7 mouse cellular contexts compared by ENCODE assay signal in the genomic region with DNA sequence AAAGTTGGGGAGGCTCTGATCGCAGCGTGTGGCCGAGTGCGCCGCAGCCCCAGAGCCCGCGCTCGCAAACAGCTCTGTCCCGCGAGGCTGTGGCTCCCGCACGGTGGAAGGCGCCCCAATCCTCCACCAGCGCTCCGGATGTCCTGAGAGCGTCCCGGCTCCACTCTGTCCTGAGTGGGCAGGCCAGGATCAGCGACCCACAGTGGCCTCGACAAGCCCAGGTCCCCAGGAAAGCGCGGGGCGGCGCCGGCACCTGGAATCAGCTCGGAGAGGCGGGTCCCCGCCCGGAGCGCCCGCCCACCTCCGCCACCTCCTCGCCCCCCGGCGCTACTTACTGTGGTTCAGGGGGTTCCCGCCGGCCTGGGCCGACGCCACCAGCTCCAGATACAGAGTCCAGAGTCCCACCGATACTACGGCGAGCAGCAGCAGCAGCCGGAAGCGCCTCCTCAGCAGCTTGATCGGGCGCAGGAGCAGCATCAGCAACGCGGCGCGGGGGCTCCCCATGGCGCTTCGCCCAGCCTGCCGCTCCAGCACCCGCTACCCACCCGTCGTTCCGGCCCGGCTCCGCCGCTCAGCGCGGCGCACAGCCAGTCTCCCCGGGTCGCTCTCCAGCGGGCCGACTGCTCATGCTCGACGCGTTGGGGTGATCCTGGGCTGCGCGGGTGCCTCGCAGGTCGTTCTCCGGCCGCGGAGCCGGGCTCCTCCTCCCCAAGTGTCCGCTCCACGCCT. TPM values are rescaled to one million over a fixed set of nuclear protein-coding genes. Genes with fewer than 3 reads are reported as not detected.
DNase-seq lines count a peak whose midpoint lies in the region; ATAC-seq and TF ChIP-seq lines count a peak whose summit lies in the region.

A gene (plus strand): TSS at position 309 of the 729 bp plus-strand sequence.
A gene (minus strand): TSS at position 504 of the 729 bp plus-strand sequence.

- peaks cover 67% of the 10 kb centered on the region for H3K4me1 ChIP-seq in E14TG2a.4 (replicated peaks; ENCODE audit: low read depth, low read length)
- H3K4me1 ChIP-seq in embryonic fibroblast, embryonic 13.5 days (ENCODE audit: control insufficient read depth, insufficient read depth, low read length), result no peaks in the 10 kb centered on the region
- H3K4me1 ChIP-seq in hindbrain, postnatal 0 days (ENCODE audit: insufficient read depth, low read length), result peaks cover 6% of the 10 kb centered on the region; the same call in 1 of the 2 replicates

- no peak for TF ChIP-seq POLR2A in embryonic fibroblast, embryonic 13.5 days (IDR thresholded peaks at IDR 0.05; ENCODE audit: low read depth, low read length)

- H3K27me3 ChIP-seq in E14TG2a.4 (ENCODE audit: insufficient read depth, low read length), result no peaks in the 10 kb centered on the region
- H3K27me3 ChIP-seq in hindbrain, postnatal 0 days (ENCODE audit: insufficient read depth, low read length), result 0 out of 2 replicates have a peak, but pooled peaks cover 8% of the 10 kb centered on the region

- intact Hi-C loops in left cerebral cortex, adult 2 months (cut with DNase I), result no loop called here

- peak within 1 kb of the TSS; percentile 93 for H3K4me3 ChIP-seq in E14TG2a.4 (replicated peaks; ENCODE audit: low read length)
- peak within 1 kb of the TSS; percentile 42 for H3K4me3 ChIP-seq in embryonic fibroblast, embryonic 13.5 days (ENCODE audit: insufficient read depth, low read length)
- H3K4me3 ChIP-seq in hindbrain, postnatal 0 days (ENCODE audit: low read length), result peak within 1 kb of the TSS; percentile 69
- peak within 1 kb of the TSS; percentile 68 for H3K4me3 ChIP-seq in left cerebral cortex, adult 2 months

- no peaks in the 10 kb centered on the region for H3K9me3 ChIP-seq in E14TG2a.4 (ENCODE audit: low read length)
- H3K9me3 ChIP-seq in hindbrain, postnatal 0 days (ENCODE audit: low read length), result no peaks in the 10 kb centered on the region

- no peak for TF ChIP-seq CTCF in E14TG2a.4 (conservative IDR thresholded peaks at IDR 0.05; ENCODE audit: low read length)
- no peak for TF ChIP-seq CTCF in embryonic fibroblast, embryonic 13.5 days (IDR thresholded peaks at IDR 0.05; ENCODE audit: borderline replicate concordance, insufficient read depth, low read length)
- TF ChIP-seq CTCF in hindbrain, postnatal 0 days (IDR thresholded peaks at IDR 0.05; ENCODE audit: low read depth), result no peak
- no peak for TF ChIP-seq CTCF in left cerebral cortex, adult 2 months (IDR thresholded peaks at IDR 0.05)

- ATAC-seq in hindbrain, postnatal 0 days, result peak; percentile 70

- no peaks in the 10 kb centered on the region for H3K36me3 ChIP-seq in E14TG2a.4 (ENCODE audit: insufficient read depth, low read length)
- H3K36me3 ChIP-seq in hindbrain, postnatal 0 days (ENCODE audit: insufficient read depth, low read length), result no peaks in the 10 kb centered on the region

- under 1% methylated on average over 62 of the region's 79 CpGs for WGBS in hindbrain, postnatal 0 days

- H3K4me2 ChIP-seq in hindbrain, postnatal 0 days (ENCODE audit: low read depth, low read length), result peak within 1 kb of the TSS; percentile 99

- H3K27ac ChIP-seq in embryonic fibroblast, embryonic 13.5 days (ENCODE audit: insufficient read depth, low read length), result no peak within 1 kb of the TSS
- H3K27ac ChIP-seq in hindbrain, postnatal 0 days, result no peak within 1 kb of the TSS
- 0 out of 2 replicates have a peak within 1 kb of the TSS, but pooled peaks have one; percentile 24 for H3K27ac ChIP-seq in left cerebral cortex, adult 2 months

- peak; percentile 57 to 84 for DNase-seq in adrenal gland, adult (ENCODE audit: inconsistent age in 2 of 2, low spot score in 1 of 2)
- DNase-seq in hindbrain, postnatal 0 days (ENCODE audit: low spot score), result peak; percentile 38
- peak; percentile 52 to 63 for DNase-seq in left cerebral cortex, adult 2 months (ENCODE audit: extremely low spot score in 1 of 2, low spot score in 2 of 2)
- peak; percentile 44 to 49 for DNase-seq in lung, postnatal 4 days
- DNase-seq in right cerebral cortex, postnatal 4 days, result peak; percentile 64

- peak within 1 kb of the TSS; percentile 49 for H3K9ac ChIP-seq in hindbrain, postnatal 0 days (replicated peaks; ENCODE audit: low read length)

RNA-seq across cellular contexts. Expression of the first gene that starts in this region (rescaled TPM):
- not detected in 2 replicates for polyA plus RNA-seq in embryonic fibroblast, embryonic 13.5 days (2011; ENCODE audit: insufficient read length, low read depth, missing spikeins)
- total RNA-seq in hindbrain, postnatal 0 days (2014; rRNA removed), result 0.52 TPM in 1 of 2 replicates, not detected in the other
- polyA plus RNA-seq in hindbrain, postnatal 0 days (2015; fragmentation: Nextera tagmentation; extraction: Ambion mirVana), result not detected in 2 replicates
- not detected for total RNA-seq in left cerebral cortex, adult 2 months (2021)

RNA-seq across cellular contexts. Expression of the second gene that starts in this region (rescaled TPM):
- not detected in 2 replicates for polyA plus RNA-seq in embryonic fibroblast, embryonic 13.5 days (2011; ENCODE audit: insufficient read length, low read depth, missing spikeins)
- total RNA-seq in hindbrain, postnatal 0 days (2014; rRNA removed), result 1.5 and 2.1 TPM in 2 replicates
- 0.26 and 0.31 TPM in 2 replicates for polyA plus RNA-seq in hindbrain, postnatal 0 days (2015; fragmentation: Nextera tagmentation; extraction: Ambion mirVana)
- 1 to 10 TPM in 1 of 2 experiments, under 1 TPM in 1; 0.93 to 1.3 TPM for total RNA-seq in left cerebral cortex, adult 2 months (2021)

Comparison
In these comparisons a context has a peak if more than half of its experiments do, and no peak if none do; other contexts are left out.
1. H3K4me3 ChIP-seq: peak in every context shown above with its lines; median percentile 93 in E14TG2a.4; 69 in hindbrain, postnatal 0 days; 68 in left cerebral cortex, adult 2 months; 42 in embryonic fibroblast, embryonic 13.5 days.